Mouse (Mus musculus) hindbrain, embryonic 11.5 days (tissue): ENCODE data around the gene Sema4a. TPM values are rescaled to one million over a fixed set of nuclear protein-coding genes. Genes with fewer than 3 reads are reported as not detected.

ENCODE experiments used
- ATAC-seq: fragments of 200-750 bp; cut with Nextera tagmentation; 2 replicates; pipeline ENCODE4 v1.8.0; 2017; ENCODE audit warnings: mild to moderate bottlenecking, moderate TSS enrichment, moderate library complexity; ENCODE audit not compliant: low FRiP score
- DNase-seq: peaks from one replicate; pipeline ENCODE4 v3.0.0-alpha.2; 2015; ENCODE audit warnings: low spot score
- H3K27ac ChIP-seq: fragments of 300-500 bp; sonication (generic); 2 replicates; pipeline ENCODE4 v1.5.1; 2014; ENCODE audit warnings: mild to moderate bottlenecking, low read depth, low read length
- H3K27me3 ChIP-seq: fragments of 300-500 bp; sonication (generic); 2 replicates; pipeline ENCODE4 v1.6.1; 2014; ENCODE audit warnings: mild to moderate bottlenecking, low read length, moderate library complexity, mixed read lengths; ENCODE audit not compliant: control insufficient read depth, insufficient read depth
- H3K36me3 ChIP-seq: fragments of 300-500 bp; sonication (generic); 2 replicates; pipeline ENCODE4 v1.6.1; 2014; ENCODE audit warnings: mild to moderate bottlenecking, low read length, moderate library complexity, mixed read lengths; ENCODE audit not compliant: control insufficient read depth, insufficient read depth
- H3K4me1 ChIP-seq: fragments of 300-500 bp; sonication (generic); replicated peaks from 2 replicates; pipeline ENCODE4 v1.6.1; 2014; ENCODE audit warnings: low read length, mixed read lengths; ENCODE audit not compliant: control insufficient read depth, insufficient read depth
- H3K4me2 ChIP-seq: fragments of 300-500 bp; sonication (generic); replicated peaks from 2 replicates; pipeline ENCODE4 v1.6.1; 2014; ENCODE audit warnings: mild to moderate bottlenecking, low read depth, low read length
- H3K4me3 ChIP-seq: fragments of 300-500 bp; sonication (generic); 2 replicates; pipeline ENCODE4 v1.5.1; 2014; ENCODE audit warnings: low read depth, low read length
- H3K9ac ChIP-seq: fragments of 300-500 bp; sonication (generic); 2 replicates; pipeline ENCODE4 v1.6.1; 2014; ENCODE audit warnings: low read depth, low read length
- H3K9me3 ChIP-seq: fragments of 300-500 bp; sonication (generic); 2 replicates; pipeline ENCODE4 v1.6.1; 2016; ENCODE audit warnings: low read length; ENCODE audit not compliant: control insufficient read depth
- WGBS: fragments of 180-500 bp; shearing (Covaris S2); extraction: QIAGEN DNeasy Blood & Tissue Kit; methylation state at CpG from one replicate; pipeline ENCODE4 v1.1.7; 2014; 5-methylcytosine and 5-hydroxymethylcytosine counted together
- polyA plus RNA-seq: library from polyadenylated mRNA; unstranded; fragments of >200 nt; fragmentation: Nextera tagmentation; extraction: Ambion mirVana; gene quantifications from 2 replicates; pipeline ENCODE4 v1.2.1, GENCODE M21; 2014

The Sema4a gene
- polyA plus RNA-seq, 1 experiment from 2014 or later, result 7.8 TPM

- H3K9me3 ChIP-seq, result no peaks in the 10 kb centered on the region
- H3K27ac ChIP-seq, result no peak overlapping the region
- no peak overlapping the region for H3K4me3 ChIP-seq
- no peak overlapping the region for H3K9ac ChIP-seq
- no peaks in the 10 kb centered on the region for H3K36me3 ChIP-seq
- DNase-seq (no peak), ATAC-seq (no peak)
- no peaks in the 10 kb centered on the region for H3K27me3 ChIP-seq
- peaks cover 4% of the 10 kb centered on the region; the same call in 1 of the 2 replicates for H3K4me1 ChIP-seq
- H3K4me2 ChIP-seq, result no peak overlapping the region
- 77% methylated on average over 9 of the region's 9 CpGs for WGBS
Observed at GRCm38 (mm10) chr3:88494836-88495628, 34.0 kb upstream of the Sema4a start.

GRCm38 (mm10) chr3:88493706-88494582 is 33.0 kb upstream of the Sema4a start:
- Histone ChIP-seq H3K9me3 (no peaks in the 10 kb centered on the region), H3K27me3 (no peaks in the 10 kb centered on the region), H3K4me2 (no peak overlapping the region), H3K4me1 (peaks cover 4% of the 10 kb centered on the region; the same call in 1 of the 2 replicates), H3K9ac (0 out of 2 replicates have a peak overlapping the region, but pooled peaks have one; percentile 2), H3K4me3 (no peak overlapping the region), H3K36me3 (no peaks in the 10 kb centered on the region), H3K27ac (no peak overlapping the region)
- WGBS, result 84% methylated on average over 11 of the region's 11 CpGs
- no peak for ATAC-seq
- no peak for DNase-seq

- no peak overlapping the region for H3K4me2 ChIP-seq
Observed at GRCm38 (mm10) chr3:88487396-88487795, 26.4 kb upstream of the Sema4a start.

GRCm38 (mm10) chr3:88486887-88487286 is 25.9 kb upstream of the Sema4a start:
- Histone ChIP-seq H3K4me1 (peaks cover 5% of the 10 kb centered on the region; the same call in 1 of the 2 replicates), H3K9me3 (no peaks in the 10 kb centered on the region), H3K4me3 (no peak overlapping the region), H3K27me3 (peaks cover 28% of the 10 kb centered on the region), H3K9ac (no peak overlapping the region), H3K27ac (no peak overlapping the region), H3K36me3 (no peaks in the 10 kb centered on the region), H3K4me2 (no peak overlapping the region)
- 76% methylated on average over 4 of the region's 4 CpGs for WGBS
- DNase-seq, result no peak
- ATAC-seq, result no peak

More at GRCm38 (mm10) chr3:88487396-88487795, 26.4 kb upstream of the Sema4a start:
- Histone ChIP-seq H3K27ac (no peak overlapping the region), H3K36me3 (no peaks in the 10 kb centered on the region), H3K4me3 (no peak overlapping the region), H3K27me3 (peaks cover 27% of the 10 kb centered on the region), H3K9ac (no peak overlapping the region), H3K4me1 (peaks cover 6% of the 10 kb centered on the region; the same call in 1 of the 2 replicates), H3K9me3 (no peaks in the 10 kb centered on the region)
- DNase-seq, result no peak
- 71% methylated on average over 1 of the region's 1 CpGs for WGBS
- no peak for ATAC-seq

GRCm38 (mm10) chr3:88486043-88486442 is 25.1 kb upstream of the Sema4a start:
- Histone ChIP-seq H3K27me3 (peaks cover 29% of the 10 kb centered on the region), H3K4me1 (peaks cover 5% of the 10 kb centered on the region; the same call in 1 of the 2 replicates), H3K27ac (no peak overlapping the region), H3K4me3 (no peak overlapping the region), H3K9ac (no peak overlapping the region), H3K4me2 (no peak overlapping the region), H3K9me3 (no peaks in the 10 kb centered on the region), H3K36me3 (no peaks in the 10 kb centered on the region)
- DNase-seq, result no peak
- 72% methylated on average over 5 of the region's 5 CpGs for WGBS
- ATAC-seq, result no peak

GRCm38 (mm10) chr3:88484597-88485316 is 23.8 kb upstream of the Sema4a start:
- Histone ChIP-seq H3K9ac (peak overlapping the region; percentile 24; the same call in 1 of the 2 replicates), H3K4me2 (peak overlapping the region; percentile 47), H3K4me1 (peaks cover 5% of the 10 kb centered on the region; the same call in 1 of the 2 replicates), H3K36me3 (no peaks in the 10 kb centered on the region), H3K9me3 (no peaks in the 10 kb centered on the region), H3K4me3 (peak overlapping the region; percentile 29), H3K27ac (no peak overlapping the region), H3K27me3 (peaks cover 29% of the 10 kb centered on the region)
- DNase-seq (peak; percentile 52), ATAC-seq (no peak)
- 12% methylated on average over 39 of the region's 39 CpGs for WGBS

GRCm38 (mm10) chr3:88483621-88484020 is 22.6 kb upstream of the Sema4a start:
- WGBS, result 10% methylated on average over 5 of the region's 5 CpGs
- Histone ChIP-seq H3K4me3 (no peak overlapping the region), H3K27ac (no peak overlapping the region), H3K36me3 (no peaks in the 10 kb centered on the region), H3K4me1 (peaks cover 5% of the 10 kb centered on the region; the same call in 1 of the 2 replicates), H3K9me3 (no peaks in the 10 kb centered on the region), H3K4me2 (no peak overlapping the region), H3K27me3 (peaks cover 29% of the 10 kb centered on the region), H3K9ac (no peak overlapping the region)
- no peak; the same call in 1 of the 2 replicates for ATAC-seq
- DNase-seq, result peak; percentile 88

- Histone ChIP-seq H3K9ac (no peak overlapping the region), H3K36me3 (no peaks in the 10 kb centered on the region), H3K4me3 (no peak overlapping the region), H3K4me1 (peaks cover 5% of the 10 kb centered on the region; the same call in 1 of the 2 replicates), H3K4me2 (no peak overlapping the region), H3K9me3 (no peaks in the 10 kb centered on the region), H3K27me3 (peaks cover 29% of the 10 kb centered on the region), H3K27ac (no peak overlapping the region)
- no peak for DNase-seq
- ATAC-seq, result no peak; the same call in 1 of the 2 replicates
- WGBS, result 79% methylated on average over 8 of the region's 8 CpGs
Observed at GRCm38 (mm10) chr3:88483141-88483540, 22.2 kb upstream of the Sema4a start.
